Mouse (Mus musculus) spleen, adult 2 months (tissue): ENCODE measurements around the gene 2810006K23Rik. TPM values are rescaled to one million over a fixed set of nuclear protein-coding genes. Genes with fewer than 3 reads are reported as not detected.
A peak's percentile ranks its signal among the peaks of the same experiment; 100 is the strongest.
"Not testable (repeated sequence)": the region's sequence is repeated elsewhere in the genome, so short reads cannot be mapped to it uniquely, and the experiment has no call there.

Experiments used
- DNase-seq, 2 experiments: peaks; one replicate each; pipeline versions ENCODE4 v3.0.0 to v3.0.0-alpha.2; 2012 to 2021; ENCODE audit warnings: low spot score in 2 of 2, low read depth in 1 of 2
- H3K27ac ChIP-seq: fragments of 200-500 bp; 2 replicates; pipeline ENCODE4 v1.5.1; 2012; ENCODE audit warnings: low read length, inconsistent platforms; ENCODE audit not compliant: insufficient read depth
- H3K27me3 ChIP-seq: fragments of 200-500 bp; 2 replicates; pipeline ENCODE4 v1.6.1; 2012; ENCODE audit warnings: mild to moderate bottlenecking, moderate library complexity, low read length, inconsistent platforms; ENCODE audit not compliant: control insufficient read depth, insufficient read depth
- H3K36me3 ChIP-seq: fragments of 200-500 bp; 2 replicates; pipeline ENCODE4 v1.6.1; 2012; ENCODE audit warnings: mild to moderate bottlenecking, low read length, inconsistent platforms; ENCODE audit not compliant: control insufficient read depth, insufficient read depth
- H3K4me1 ChIP-seq: fragments of 200-500 bp; 2 replicates; pipeline ENCODE4 v1.6.1; 2011; ENCODE audit warnings: inconsistent platforms; ENCODE audit not compliant: control insufficient read depth, insufficient read depth, insufficient read length
- H3K4me3 ChIP-seq: fragments of 200-500 bp; 2 replicates; pipeline ENCODE4 v1.5.1; 2011; ENCODE audit warnings: mild to moderate bottlenecking, inconsistent platforms; ENCODE audit not compliant: insufficient read depth, insufficient read length; ENCODE audit errors: extremely low read depth
- CTCF ChIP-seq: fragments of 200-500 bp; IDR thresholded peaks from 2 replicates; pipeline ENCODE4 v1.5.1; 2011; ENCODE audit warnings: mild to moderate bottlenecking, inconsistent platforms; ENCODE audit not compliant: insufficient read depth, insufficient read length, insufficient replicate concordance; ENCODE audit errors: extremely low read depth
- POLR2A ChIP-seq: fragments of 200-500 bp; IDR thresholded peaks from 2 replicates; pipeline ENCODE4 v1.6.1; 2011; ENCODE audit warnings: low read depth, low read length, inconsistent platforms
- WGBS: fragments of 180-500 bp; shearing (Covaris S2); methylation state at CpG from one replicate; pipeline ENCODE4 v1.1.7; 2018; 5-methylcytosine and 5-hydroxymethylcytosine counted together
- polyA plus RNA-seq: library from polyadenylated mRNA; depleted of rRNA; stranded (reverse); fragments of >200 nt; gene quantifications from 2 replicates; pipeline ENCODE4 v1.2.3, GENCODE M21; 2012

The 2810006K23Rik gene
- polyA plus RNA-seq, 1 experiment: 2.7 TPM

DNA sequence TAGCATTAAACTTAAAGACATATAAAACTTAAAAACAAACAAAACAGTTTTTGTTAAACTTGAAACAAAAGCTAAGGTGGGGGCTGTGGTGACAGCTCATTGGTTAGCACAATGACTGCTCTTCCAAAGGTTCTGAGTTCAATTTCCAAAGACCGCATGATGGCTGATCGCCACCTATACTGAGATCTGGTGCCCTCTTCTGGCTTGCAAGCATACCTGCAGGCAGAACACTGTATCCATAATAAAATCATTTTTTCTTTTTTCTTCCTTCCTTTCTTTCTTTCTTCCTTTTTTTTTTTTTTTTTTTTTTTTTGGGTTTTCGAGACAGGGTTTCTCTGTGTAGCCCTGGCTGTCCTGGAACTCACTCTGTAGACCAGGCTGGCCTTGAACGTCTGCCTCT lies 28.6 kb upstream of the 2810006K23Rik start:
- peak; percentile 31; the same call in 1 of the 2 replicates for TF ChIP-seq CTCF
- 55% methylated on average over 4 of the region's 4 CpGs for WGBS
- not testable (repeated sequence) for H3K27ac ChIP-seq, DNase-seq, H3K4me1 ChIP-seq, H3K27me3 ChIP-seq, H3K4me3 ChIP-seq
- H3K36me3 ChIP-seq: peaks cover 23% of the 10 kb centered on the region

DNA sequence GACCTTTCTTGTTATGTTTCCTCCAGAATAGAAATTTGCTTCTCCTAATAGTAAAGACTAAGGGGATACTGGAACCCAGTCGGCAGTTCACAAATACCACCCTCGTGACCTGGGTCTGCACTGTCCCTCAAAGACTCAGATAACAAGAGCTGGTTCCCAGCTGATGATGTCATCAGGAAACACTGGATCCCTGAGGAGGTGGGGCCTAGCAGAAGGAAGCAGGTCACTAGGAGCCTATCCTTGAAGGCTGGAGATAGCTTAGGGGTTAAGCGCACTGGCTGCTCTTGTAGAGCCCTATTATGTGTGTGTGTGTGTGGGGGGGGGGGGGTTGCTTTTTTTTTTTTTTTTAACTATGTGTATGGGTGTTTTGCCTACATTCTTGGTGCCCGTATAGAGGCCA lies 27.8 kb upstream of the 2810006K23Rik start:
- Histone ChIP-seq H3K4me3 (no peak overlapping the region), H3K4me1 (no peaks in the 10 kb centered on the region), H3K27ac (no peak overlapping the region), H3K36me3 (peaks cover 23% of the 10 kb centered on the region), H3K27me3 (no peaks in the 10 kb centered on the region)
- no peak for DNase-seq
- TF ChIP-seq POLR2A (no peak), CTCF (no peak)
- WGBS: 91% methylated on average over 4 of the region's 4 CpGs

DNA sequence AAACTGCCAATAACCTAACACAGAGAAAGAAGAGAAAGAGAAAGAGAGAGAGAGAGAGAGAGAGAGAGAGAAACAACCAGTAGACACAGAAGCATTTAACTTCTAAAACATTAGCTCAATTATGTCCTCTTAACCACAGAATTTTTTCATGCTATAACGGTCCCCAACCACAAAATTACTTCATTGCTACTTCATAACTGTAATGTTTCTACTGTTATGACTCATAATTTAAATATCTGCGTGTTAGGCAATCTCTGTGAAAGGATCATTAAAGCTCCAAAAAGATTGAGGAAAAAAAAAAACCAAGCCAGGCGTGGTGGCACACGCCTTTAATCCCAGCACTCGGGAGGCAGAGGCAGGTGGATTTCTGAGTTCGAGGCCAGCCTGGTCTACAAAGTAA lies 25.0 kb upstream of the 2810006K23Rik start:
- DNase-seq, H3K27me3 ChIP-seq, H3K4me3 ChIP-seq, H3K27ac ChIP-seq, H3K4me1 ChIP-seq: not testable (repeated sequence)
- peaks cover 23% of the 10 kb centered on the region for H3K36me3 ChIP-seq
- WGBS: 57% methylated on average over 6 of the region's 6 CpGs

DNA sequence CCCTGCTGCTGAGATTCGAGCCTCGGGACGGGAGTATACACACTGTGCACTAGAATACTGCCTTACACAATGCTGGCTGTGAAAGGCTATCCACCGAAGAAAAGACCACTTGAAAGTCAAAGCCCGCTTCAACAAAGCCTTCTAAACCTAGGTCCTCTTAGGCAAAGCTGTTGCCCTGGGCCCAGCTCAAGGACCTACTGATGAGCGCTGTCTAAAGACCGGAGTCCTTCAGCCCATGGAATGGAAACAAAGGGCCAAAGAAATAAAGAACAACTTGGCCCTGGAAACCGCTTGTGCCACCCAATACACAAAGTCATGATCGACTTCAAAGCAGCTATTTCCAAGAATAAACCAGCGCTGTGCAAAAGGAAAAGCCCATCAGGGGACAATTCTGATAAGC lies 18.7 kb upstream of the 2810006K23Rik start:
- Histone ChIP-seq H3K36me3 (peaks cover 29% of the 10 kb centered on the region), H3K4me1 (no peaks in the 10 kb centered on the region), H3K27ac (no peak overlapping the region), H3K4me3 (no peak overlapping the region), H3K27me3 (no peaks in the 10 kb centered on the region)
- no peak for DNase-seq
- WGBS: 95% methylated on average over 10 of the region's 10 CpGs
- TF ChIP-seq POLR2A (no peak), CTCF (no peak)

- Histone ChIP-seq H3K4me1 (no peaks in the 10 kb centered on the region), H3K4me3 (no peak overlapping the region), H3K27me3 (no peaks in the 10 kb centered on the region), H3K27ac (no peak overlapping the region), H3K36me3 (peaks cover 27% of the 10 kb centered on the region)
- TF ChIP-seq CTCF (no peak), POLR2A (no peak)
- 90% methylated on average over 11 of the region's 11 CpGs for WGBS
- no peak for DNase-seq
Measured at GRCm38 (mm10) chr5:124310091-124310490, 17.8 kb upstream of the 2810006K23Rik start.

GRCm38 (mm10) chr5:124315498-124315897 lies 12.4 kb upstream of the 2810006K23Rik start:
- Histone ChIP-seq H3K27me3 (no peaks in the 10 kb centered on the region), H3K4me1 (no peaks in the 10 kb centered on the region), H3K36me3 (peaks cover 22% of the 10 kb centered on the region), H3K4me3 (no peak overlapping the region), H3K27ac (no peak overlapping the region)
- WGBS: 96% methylated on average over 9 of the region's 9 CpGs
- no peak for DNase-seq
- TF ChIP-seq POLR2A (no peak), CTCF (no peak)

DNA sequence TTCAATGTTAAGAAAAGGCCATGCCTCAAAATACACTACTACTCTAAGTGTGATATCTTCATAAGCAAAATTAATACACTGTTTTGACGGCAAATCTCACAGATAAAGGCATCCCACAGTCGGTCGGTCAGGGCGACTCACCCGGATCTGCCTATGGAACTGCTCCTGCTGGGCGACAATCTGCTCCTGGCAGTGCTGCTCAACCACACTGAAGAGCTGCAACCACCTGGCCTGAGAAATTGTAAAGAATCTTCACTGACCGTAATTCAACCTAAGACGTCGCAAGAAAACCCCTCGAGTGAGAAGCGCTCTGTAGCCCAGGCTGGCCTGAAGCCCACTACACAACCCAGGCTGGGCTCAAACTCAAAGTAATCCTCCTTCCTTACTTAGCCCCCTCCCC lies 11.9 kb upstream of the 2810006K23Rik start:
- DNase-seq: no peak

More for the DNA sequence above, 11.9 kb upstream of the 2810006K23Rik start:
- WGBS: 96% methylated on average over 11 of the region's 11 CpGs
- Histone ChIP-seq H3K4me1 (no peaks in the 10 kb centered on the region), H3K27ac (no peak overlapping the region), H3K36me3 (peaks cover 20% of the 10 kb centered on the region), H3K4me3 (no peak overlapping the region), H3K27me3 (no peaks in the 10 kb centered on the region)
- no peak for TF ChIP-seq POLR2A
- no peak for TF ChIP-seq CTCF
